Mouse (Mus musculus) B cell, adult (primary cell): ENCODE results near the gene Slc39a13. TPM values are rescaled to one million over a fixed set of nuclear protein-coding genes. Genes with fewer than 3 reads are reported as not detected.

Experiments used
- total RNA-seq: library from RNA; stranded (reverse); gene quantifications from 4 replicates; pipeline ENCODE4 v1.2.4, GENCODE M21; 2023; ENCODE audit not compliant: inconsistent age

The Slc39a13 gene
- total RNA-seq = 18.6 to 27.1 TPM (median 21.9 TPM) in 4 replicates

GRCm38 (mm10) chr2:91070076-91070800 is at the start of gene Slc39a13:
TSS of gene Slc39a13 (minus strand) at chr2:91070417.

GRCm38 (mm10) chr2:91117585-91118275 is 47.5 kb upstream of the Slc39a13 start, which contains the start of gene Mybpc3:
TSS of gene Mybpc3 (plus strand) at chr2:91118144.

GRCm38 (mm10) chr2:91081775-91082695 is 11.8 kb upstream of the Slc39a13 start, which contains the start of gene Spi1:
TSS of gene Spi1 (plus strand) at chr2:91082390.

GRCm38 (mm10) chr2:91053934-91054382 is 16.3 kb downstream of the Slc39a13 start, which contains the start of gene Psmc3:
TSS of gene Psmc3 (plus strand) at chr2:91054009.

GRCm38 (mm10) chr2:91035385-91035784 is 34.8 kb downstream of the Slc39a13 start, which contains the start of gene Rapsn:
TSS of gene Rapsn (plus strand) at chr2:91035620.

Other genes starting within 250 kb of the Slc39a13 start
- gene Mtch2, start 223.3 kb downstream of the Slc39a13 start, total RNA-seq = 87.0 to 105 TPM (median 99.6 TPM) in 4 replicates
- 0.67 TPM in 1 of 4 replicates, not detected in the others for gene C1qtnf4, start 184.6 kb downstream of the Slc39a13 start, total RNA-seq
- gene Kbtbd4, start 165.7 kb downstream of the Slc39a13 start, total RNA-seq = 25.6 to 31.9 TPM (median 29.7 TPM) in 4 replicates
- 120 to 152 TPM (median 131 TPM) in 4 replicates for gene Ndufs3, start 165.6 kb downstream of the Slc39a13 start, total RNA-seq
- 79.8 to 84.9 TPM (median 81.9 TPM) in 4 replicates for gene Celf1, start 130.0 kb downstream of the Slc39a13 start, total RNA-seq
- gene Rapsn, start 34.8 kb downstream of the Slc39a13 start, total RNA-seq = 0.48 to 0.54 TPM in 2 of 4 replicates, not detected in the others
- 106 to 121 TPM (median 114 TPM) in 4 replicates for gene Psmc3, start 16.4 kb downstream of the Slc39a13 start, total RNA-seq
- 93.1 to 119 TPM (median 105 TPM) in 4 replicates for gene Spi1, start 12.0 kb upstream of the Slc39a13 start, total RNA-seq
- 1.5 to 2.4 TPM (median 1.8 TPM) in 4 replicates for gene Mybpc3, start 47.7 kb upstream of the Slc39a13 start, total RNA-seq
- gene Madd, start 113.4 kb upstream of the Slc39a13 start, total RNA-seq = 101 to 108 TPM (median 104 TPM) in 4 replicates
- 2.1 to 7.0 TPM (median 3.8 TPM) in 4 replicates for gene Nr1h3, start 132.4 kb upstream of the Slc39a13 start, total RNA-seq
- 3.8 to 4.8 TPM (median 4.2 TPM) in 4 replicates for gene Acp2, start 132.5 kb upstream of the Slc39a13 start, total RNA-seq
- 33.6 to 38.6 TPM (median 36.9 TPM) in 4 replicates for gene Ddb2, start 166.6 kb upstream of the Slc39a13 start, total RNA-seq
- gene Pacsin3, start 185.5 kb upstream of the Slc39a13 start, total RNA-seq = 0.45 to 0.70 TPM (median 0.69 TPM) in 3 of 4 replicates, not detected in the other
- gene Arfgap2, start 194.6 kb upstream of the Slc39a13 start, total RNA-seq = 146 to 156 TPM (median 152 TPM) in 4 replicates